Mouse (Mus musculus) embryo, embryonic 9.5 days (tissue): ENCODE measurements at regions not wholly inside any gene's neighbourhood (a gene's known extent, or its start where the extent isn't known, plus 50 kb on each side); places are given as distances from the start of the nearest gene placed in this dataset.
"Not testable (repeated sequence)": the region's sequence is repeated elsewhere in the genome, so short reads cannot be mapped to it uniquely, and the experiment has no call there.

ENCODE experiments used
- DNase-seq: peaks from one replicate; pipeline ENCODE4 v3.0.0-alpha.2; 2017; ENCODE audit errors: extremely low spot score

- DNase-seq: no peak
These were observed 315.5 kb upstream of the Pou3f2 start for GRCm38 (mm10) chr4:22803665-22804064.

GRCm38 (mm10) chr4:22792826-22793225, 304.7 kb upstream of the Pou3f2 start:
- DNase-seq: no peak

- no peak for DNase-seq
These were observed 299.7 kb upstream of the Pou3f2 start for GRCm38 (mm10) chr4:22787866-22788265.

- not testable (repeated sequence) for DNase-seq
These were observed 274.9 kb upstream of the Pou3f2 start for GRCm38 (mm10) chr4:22763026-22763425.
